Mouse (Mus musculus) right cerebral cortex, adult 2 months (tissue): ENCODE results near the gene Pola2.

Source experiments
- DNase-seq, 2 experiments: peaks; one replicate each; pipeline ENCODE4 v3.0.0; 2021 to 2022; ENCODE audit warnings: low spot score in 2 of 2

The Pola2 gene

DNA sequence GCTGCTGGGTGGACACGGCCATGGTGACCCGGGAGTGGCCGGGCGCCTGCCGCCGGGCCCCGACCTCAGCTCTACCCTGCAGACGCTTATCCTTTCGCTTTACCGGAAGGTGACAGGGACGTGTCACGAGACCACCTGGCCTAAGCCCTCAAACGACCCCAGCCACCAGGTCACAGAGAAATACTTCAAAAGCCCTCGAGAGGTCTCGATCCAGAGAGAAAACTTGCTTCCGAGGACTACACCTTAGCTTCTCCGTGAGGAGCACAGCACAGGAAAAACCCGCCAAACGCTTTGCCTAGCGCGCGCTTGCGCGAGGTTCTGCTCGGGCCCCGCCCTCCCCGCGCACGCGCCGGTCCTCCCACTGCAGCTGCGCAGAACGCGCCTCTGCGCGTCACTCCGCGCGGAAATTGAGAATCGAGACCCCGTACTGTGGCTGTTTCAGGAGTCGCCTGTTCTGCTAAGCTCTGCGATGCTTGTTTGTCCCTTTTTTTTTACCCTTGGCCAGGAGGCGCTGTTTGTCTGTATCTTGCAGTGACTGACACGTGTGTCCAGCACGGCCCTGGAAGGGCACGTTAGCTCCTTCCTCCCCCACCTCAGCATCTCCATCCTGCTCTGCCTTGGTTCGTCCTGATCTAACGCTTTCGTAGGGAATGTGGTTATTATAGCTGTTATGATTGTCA is at the start of gene Pola2:
TSS of gene Pola2 (minus strand) at position 320 of the 680 bp plus-strand sequence.
- DNase-seq = peak; percentile 89 to 90

DNA sequence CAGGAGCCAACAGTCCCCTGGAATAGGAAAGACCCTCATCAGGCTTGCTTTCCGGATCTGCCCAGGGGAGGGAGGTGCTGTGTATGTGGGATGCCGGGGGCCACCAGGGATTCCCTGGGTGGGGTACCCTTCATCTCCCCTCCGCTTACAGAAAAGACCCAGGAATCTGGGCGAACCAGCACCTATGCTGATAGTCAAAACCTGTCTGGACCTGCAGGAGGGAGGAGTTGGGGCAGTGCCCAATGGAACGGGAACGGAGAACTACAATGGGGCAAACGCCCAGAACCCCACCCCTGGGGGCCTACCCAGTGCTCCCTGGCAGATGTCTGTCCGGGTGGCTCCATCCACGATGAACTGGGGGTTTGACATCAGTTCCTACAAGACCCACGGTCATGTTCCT is 49.7 kb upstream of the Pola2 start:
- no peak for DNase-seq

DNA sequence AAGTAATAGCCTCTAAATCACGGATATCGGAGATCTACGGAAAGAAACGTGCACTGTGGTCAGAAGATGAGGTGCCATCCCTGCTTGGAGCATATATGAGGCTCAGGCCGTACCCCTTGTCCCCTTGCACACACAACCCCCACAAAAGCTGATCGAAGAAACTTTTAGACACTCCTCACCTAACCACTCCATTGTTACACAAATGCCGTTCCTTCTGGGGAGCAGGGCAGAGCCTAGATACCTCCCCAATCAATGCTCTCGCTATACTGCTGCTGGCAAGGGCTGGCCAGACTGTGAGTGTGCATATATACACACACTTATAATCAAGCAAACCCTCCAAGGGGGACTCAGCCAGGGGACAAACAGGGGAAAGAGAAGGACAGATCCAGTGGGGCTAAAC is 45.1 kb upstream of the Pola2 start:
- DNase-seq = no peak

DNA sequence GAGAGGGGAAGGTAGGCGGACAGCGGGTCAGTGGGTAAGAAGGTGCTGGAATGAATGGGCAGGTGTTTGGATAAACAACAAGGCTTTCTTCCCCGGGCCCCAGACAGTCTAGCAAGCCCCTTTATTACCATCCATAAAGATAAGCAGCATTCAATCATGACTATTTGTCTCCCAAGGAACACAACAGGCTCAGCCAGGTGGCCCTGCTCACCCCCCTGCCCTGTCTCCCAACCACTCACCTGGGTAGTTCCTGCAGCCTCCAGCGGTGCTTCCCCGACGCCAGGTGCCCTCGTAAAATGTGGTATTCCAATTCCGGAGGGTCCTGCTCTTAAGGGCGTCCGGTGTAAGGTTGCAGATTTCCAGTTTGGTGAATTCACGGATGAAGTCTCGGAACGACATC is 43.0 kb upstream of the Pola2 start:
- DNase-seq = no peak

DNA sequence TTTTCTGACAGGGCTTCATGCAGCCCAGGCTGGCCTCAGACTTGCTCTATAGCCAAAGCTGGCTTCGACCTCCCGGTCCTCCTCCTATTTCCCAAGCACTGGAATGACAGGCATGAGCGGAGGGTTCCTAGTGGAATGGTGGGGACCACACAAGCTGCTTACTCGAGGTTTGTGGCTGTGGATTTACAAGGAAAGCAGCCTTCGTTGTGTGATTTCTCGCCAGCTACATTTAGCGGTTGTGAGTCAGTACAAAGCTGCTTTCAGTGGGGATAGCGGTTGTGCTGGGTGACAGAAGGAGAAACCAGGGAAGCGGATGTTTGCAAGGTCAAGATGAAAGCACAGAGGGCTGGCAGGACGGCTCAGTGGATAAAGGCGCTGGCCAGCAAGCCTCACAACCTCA is 41.5 kb upstream of the Pola2 start:
- DNase-seq = no peak

DNA sequence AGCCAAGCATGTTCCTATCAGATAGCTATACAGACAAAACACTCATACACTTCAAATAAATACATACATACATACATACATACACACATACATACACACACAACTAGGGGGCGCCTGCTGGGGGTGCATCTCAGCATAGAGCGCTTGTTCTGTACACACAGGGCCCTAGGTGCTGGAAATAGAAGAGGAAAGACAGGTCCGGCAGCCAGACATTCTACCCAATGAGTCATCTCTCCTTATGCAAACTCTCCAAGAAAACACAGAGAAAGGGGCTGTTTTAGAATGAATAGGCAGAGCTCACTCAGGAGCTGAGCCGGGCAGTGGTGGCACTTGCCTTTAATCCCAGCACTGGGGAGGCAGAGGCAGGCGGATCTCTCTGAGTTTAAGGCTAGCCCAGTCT is 36.0 kb upstream of the Pola2 start:
- no peak for DNase-seq

DNA sequence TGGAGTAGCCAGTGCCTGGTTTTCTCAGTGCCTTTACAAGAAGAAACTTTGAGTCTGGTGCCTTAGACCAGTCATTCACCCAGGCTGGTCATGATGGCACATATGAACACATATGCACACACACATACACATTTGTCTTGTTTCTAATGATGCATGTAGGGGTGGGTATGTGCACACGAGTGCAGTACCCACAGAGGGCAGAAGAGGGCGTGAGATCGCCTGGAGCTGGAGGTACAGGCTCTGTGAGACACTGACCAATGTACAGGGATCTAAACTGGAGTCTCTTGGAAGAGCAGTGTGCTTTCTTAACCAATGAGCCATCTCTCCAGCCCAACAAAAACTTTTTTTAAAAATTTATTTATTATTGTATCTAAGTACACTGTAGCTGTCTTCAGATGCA is 34.2 kb upstream of the Pola2 start:
- no peak for DNase-seq

DNA sequence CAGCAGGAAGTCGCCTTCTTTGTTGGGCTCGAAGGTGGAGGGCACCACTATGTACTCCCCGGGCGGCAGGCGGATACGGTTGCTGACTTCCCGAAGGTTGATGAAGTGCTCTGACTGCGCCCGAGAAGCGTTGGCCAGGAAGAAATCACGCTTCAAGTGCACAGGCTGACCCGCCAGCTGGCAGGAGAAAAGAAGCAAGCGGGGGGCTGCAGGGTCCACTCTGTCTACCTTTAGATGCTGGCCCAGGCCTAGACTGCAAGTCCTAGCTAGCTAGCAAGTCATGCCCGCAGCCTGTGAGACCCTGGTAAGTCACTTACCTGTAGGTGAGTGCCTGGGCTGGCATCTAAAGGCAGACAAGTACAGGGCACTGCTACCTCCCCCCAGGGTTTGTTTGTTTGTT is 30.7 kb upstream of the Pola2 start:
- DNase-seq = no peak

DNA sequence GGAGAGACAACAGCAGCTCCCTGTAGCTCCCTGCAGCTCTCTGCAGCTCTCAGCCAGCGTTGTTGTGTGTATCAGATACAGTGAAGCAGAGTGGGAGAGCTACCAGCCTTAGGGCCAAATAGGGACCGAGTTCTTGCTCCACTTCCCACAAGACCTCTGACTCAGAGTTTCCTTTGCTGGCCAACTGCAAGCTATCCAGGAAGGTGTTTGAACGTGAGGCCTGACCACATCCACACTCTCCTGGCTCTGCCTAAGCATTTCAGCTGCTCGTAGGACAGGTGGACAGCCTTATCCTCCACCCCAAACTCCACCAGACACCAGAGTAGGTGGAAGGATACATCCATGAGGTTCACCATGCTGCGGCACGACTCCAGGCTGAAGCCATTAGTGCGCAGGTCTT is 28.0 kb upstream of the Pola2 start:
- DNase-seq = no peak

DNA sequence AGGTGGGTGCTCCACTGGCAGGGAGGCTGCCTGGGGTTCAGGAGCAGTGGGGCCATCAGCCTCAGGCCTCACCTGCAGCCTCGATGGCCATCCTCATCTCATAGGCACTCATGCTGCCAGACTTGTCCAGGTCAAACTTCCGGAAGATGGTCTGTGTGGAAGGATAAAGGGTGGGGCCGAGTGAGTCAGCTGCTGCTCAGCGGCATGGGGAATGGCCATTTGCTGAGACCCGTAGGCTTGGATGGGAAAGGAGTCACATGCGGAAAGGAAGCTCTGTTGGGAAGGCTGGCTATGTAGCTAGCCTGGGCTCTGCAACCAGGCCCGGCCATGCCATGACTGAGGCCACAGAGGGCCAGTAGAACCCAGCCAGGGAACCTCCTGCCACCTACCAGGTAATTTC is 27.5 kb upstream of the Pola2 start:
- DNase-seq = no peak

DNA sequence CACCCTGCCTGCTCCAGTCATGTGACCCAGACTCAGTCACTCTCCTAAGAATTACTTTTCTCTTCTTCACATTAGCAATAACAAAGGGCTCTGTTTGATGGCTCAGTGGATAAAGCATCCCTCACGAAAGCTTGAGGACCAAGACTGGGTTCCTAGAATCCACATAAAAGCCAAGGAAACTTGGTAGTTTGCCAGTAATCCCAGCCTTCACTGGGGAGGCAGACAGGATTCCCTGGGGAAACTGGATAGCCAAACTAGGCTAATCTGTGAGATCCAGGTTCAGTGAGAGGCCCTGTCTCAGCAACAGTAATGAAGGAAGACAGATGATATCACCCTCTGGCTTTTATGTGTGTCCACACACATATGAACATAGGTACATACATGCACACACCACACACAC is 26.9 kb upstream of the Pola2 start:
- no peak for DNase-seq

DNA sequence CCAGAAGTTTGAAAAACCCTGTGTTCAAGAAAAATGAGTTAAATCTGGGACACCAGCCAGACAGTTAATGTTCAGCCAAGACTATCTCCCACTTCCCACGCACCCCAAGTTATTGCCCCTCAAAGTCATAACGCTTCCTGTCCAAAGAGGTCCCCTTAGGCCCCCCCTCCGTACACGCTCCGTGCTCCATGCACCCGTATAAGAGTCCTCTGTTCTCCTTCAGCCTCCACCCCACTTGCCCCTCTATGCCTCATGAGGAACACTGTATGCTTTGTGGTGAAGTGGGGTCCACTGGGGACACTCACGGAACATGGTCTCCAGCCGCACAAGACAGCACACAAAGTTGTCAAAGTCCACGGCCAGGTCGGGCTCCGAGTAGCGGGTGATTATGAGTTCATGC is 26.0 kb upstream of the Pola2 start:
- DNase-seq = no peak

DNA sequence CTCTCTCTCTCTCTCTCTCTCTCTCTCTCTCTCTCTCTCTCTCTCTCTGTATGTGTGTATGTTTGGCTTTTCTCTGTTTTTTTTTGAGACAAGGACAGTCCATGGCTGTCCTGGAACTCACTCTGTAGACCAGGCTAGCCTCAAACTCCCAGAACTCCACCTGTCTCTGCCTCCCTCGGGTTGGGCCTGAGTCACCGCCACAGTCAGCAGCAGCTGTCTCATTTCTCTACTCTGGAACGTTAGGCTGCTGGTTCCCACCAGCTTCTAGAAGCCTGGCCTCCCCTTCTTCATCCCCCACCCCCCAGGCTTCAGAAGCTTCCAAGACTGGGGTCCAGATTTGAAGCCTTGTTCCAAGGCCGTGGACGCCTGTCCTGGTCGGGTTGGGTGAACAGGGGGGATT is 25.6 kb upstream of the Pola2 start:
- no peak for DNase-seq

DNA sequence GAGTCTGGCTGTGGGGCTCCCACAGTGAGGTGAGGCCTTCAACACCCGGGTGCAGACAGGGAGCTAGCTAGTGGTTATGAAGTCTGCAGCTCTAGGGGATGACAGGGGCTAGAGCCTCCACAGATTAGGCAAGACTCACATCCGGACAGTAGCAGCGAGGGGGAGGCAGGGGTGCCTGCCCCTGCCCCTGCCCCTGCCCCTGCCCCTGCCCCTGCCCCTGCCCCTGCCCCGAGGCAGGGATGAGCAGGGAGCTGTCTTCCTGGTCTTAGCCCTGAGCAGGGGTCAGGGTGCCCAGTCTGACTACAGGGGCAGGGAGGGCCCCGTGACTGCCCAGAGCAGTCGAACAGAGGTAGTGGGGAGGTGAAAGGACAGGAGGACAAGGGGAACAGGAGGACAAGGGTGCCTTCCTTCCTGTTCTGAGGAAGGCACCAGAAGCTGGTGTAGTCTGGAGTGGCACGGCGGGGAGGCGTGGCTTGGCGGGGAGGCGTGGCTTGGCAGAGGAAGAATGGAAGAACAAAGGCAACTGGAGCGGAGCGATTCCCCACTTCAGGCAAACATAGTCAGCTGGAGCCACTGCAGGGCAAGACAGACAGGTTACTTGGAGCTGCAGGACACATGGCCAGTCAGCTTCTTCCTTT is 24.9 kb upstream of the Pola2 start:
- peak; percentile 11 to 26 for DNase-seq

DNA sequence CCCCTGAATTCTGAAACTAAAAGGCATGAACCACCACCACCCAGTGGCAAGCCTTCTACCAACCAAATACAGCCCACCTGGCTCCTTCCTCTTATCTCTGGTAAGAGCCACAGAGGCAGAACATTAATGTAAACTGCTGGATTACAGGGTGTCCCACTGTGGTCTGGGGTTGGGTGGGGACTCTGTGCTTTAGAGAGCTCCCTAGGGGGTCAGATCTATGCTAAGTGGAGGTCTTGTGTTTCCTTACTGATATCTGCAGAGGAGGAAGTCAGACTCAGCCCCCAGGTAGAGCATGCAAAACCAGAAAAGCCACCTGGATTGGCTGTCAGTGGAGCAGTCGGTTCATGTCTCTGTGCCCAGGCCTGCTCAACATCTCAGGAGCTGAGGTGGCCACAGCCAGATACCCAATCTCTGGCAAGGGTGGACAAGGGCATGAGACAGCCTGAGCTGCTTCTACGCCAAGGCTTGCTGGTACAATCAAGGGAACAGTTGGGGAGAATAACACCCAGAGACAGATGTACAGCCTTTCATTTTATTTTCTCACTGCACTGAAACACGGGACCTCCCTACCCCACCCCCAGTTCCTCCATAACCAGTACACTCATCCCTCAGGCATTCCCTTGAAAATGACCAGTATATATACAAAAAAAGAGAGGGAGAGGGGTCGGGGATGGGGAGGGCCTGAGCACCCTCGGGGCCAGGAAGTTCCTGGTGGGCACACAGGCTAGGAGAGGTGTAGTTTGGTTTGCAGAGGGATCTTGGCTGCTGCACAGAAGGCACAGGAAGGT is 24.2 kb upstream of the Pola2 start:
- DNase-seq = no peak

DNA sequence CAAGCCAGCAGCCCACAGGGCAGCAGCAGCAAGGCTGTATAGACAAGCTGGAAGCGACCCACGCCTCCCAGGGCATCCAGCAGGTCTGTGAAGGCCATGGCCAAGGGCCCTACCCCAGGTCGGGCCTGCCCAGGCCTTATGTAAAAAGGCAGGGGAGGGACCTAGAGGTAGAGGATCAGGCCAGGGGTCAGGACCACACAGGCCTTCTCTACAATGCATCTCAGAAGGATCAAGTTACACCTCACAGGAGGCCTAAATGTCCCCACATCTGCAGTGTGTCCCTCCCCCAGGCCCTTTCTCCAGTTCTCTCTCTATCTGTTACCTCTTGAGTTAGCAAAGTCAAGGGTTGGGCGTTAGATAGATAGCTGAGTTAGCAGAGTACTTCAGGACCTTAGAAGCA is 22.0 kb upstream of the Pola2 start, which contains the start of gene Slc22a20:
TSS of gene Slc22a20 (minus strand) at position 101 of the 400 bp plus-strand sequence.
- DNase-seq = no peak

DNA sequence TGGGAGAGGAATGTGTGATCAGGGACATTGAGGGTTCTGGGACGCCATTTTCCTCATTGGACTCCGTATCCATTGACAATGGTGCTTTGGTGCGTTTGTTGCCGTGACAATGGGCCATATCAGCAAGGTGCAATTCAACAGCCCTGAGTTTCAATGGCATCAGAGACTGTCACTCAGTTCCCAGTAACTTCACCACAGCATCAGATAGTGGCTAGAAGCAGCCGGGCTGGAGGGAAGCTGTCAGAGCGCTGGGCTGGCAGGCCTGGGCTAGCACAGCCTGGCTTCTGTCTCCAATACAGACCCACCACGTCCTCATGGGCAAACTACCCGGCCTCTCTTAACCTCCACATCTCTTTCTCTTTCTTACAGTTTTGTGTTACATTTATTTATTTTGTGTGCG is 16.5 kb upstream of the Pola2 start:
- no peak for DNase-seq

DNA sequence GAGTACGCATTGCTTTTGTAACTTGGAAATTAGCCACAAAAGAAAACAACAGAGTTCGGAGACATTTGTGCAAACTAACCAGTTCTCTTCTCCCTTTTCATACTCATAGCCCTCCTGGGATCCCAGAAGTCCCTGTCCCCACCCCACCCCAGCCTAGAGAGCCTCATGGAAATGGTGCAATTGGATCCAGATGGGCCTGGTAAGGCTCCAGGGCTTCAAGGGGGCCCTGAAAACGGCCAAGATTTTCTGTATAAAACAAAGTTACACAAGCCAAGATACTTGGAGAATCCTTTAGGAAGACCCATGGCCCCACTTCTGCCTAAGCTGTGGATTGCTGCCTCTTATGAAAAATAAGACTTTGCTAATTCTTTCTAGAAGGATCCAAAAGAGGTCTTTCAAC is 13.7 kb upstream of the Pola2 start:
- no peak for DNase-seq

DNA sequence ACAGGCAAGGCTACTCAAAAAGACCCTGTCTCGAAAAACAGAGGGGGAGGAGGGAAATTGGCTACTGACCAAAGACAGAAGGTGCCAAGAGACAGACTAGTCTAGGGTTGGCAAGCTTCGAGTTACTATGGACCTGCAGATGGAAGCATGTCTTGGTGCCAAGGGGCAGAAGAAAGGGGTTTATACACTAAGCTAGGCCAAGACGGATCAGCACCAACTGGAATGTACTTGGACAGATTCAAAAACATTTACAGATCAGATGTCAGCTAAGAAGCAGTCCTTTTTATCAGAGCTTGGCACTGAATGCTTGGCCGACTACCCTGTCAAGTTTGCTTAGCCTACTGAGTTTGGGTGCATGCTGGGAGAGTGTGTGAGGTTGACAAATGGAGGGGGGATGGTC is 11.7 kb upstream of the Pola2 start:
- DNase-seq = no peak

DNA sequence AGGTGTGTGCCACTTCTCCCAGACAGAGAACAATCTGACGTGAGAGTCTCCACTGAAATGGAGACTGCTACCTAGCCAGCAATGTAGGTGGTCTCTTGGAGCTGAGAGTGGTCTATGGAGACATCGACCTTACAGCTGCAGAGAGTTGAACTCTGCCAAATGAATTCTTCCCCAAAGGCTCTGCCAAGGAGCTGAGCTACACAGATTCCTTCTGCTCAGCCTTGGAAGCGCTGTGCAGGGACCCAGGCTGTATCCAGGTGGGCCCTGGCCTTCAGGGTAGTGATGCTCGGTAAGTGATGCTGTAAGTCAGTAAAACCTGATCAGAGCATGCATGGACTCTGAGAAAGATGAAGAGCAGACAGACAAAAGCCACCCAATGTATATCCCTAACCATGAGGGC is 11.1 kb upstream of the Pola2 start:
- no peak for DNase-seq

DNA sequence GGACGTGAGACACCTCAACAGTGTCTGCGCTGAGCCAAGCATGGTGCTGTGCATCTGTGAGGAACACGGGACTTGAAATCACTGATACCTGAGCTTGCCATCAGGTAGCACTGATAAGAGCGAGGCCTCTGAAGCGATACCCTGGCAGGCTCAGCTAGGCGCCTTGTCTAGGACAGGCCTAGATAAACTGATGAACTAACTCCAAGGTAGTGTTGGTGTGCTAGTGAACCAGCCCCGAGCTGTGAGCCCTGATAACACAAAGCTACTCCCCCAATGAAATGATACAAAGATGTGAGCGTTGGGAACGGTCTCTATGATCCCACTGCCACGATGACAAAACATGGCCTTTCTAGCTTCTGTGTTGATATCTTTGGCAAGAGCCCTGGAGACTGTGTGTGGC is 3.7 kb upstream of the Pola2 start:
- no peak for DNase-seq

DNA sequence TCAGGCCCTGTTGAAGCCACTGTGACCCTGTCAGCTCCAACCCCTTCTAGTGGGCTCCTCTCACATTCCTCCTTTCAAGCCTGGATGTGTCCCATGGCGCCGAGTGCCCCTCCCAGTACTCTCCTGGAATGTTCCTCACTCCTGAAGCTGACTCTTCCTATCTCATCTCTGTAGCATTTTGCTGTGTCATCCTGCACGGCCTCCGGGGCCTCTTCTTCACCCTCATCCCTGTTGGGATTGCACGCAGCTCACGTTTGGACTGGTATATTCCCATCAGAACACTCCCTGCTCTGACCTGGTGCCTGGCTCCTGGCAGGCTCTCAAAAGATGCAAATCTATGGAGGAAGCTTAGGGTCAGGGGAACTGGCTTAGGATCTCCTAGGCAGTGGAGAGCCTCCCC is 2.8 kb upstream of the Pola2 start:
- no peak for DNase-seq

DNA sequence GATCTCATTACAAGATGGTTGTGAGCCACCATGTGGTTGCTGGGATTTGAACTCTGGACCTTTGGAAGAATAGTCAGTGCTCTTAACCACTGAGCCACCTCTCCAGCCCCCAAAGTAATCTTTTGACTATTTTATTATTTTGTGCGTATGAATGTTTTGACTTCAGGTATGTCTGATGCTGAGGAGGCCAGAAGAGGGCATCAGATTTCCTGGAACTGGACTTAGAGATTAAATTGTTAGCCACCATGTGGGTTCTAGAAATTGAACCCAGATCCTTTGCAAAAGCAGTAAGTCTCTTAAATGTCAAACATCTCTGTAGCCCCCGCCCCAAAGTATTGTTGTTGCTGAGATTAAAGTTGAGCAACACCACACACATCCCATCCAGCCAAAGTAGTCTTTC is 1.9 kb upstream of the Pola2 start:
- DNase-seq = no peak
